ENCODE assay signal across 13 mouse cellular contexts in genomic region chr9:97827689-97828088, GRCm38 (mm10).
A peak's percentile ranks its signal among the peaks of the same experiment; 100 is the strongest.
DNase-seq lines count a peak whose midpoint lies in the region; ATAC-seq and TF ChIP-seq lines count a peak whose summit lies in the region.
"Had no signal": no experiment of that assay in that cellular context is flagged by ENCODE, and none has a peak within 500 bp of the region (broad histone marks: within the 10 kb centered on the region; RNA-seq: fewer than 3 reads in every experiment).

No protein-coding gene starts in this region.

- no peaks in the 10 kb centered on the region for H3K36me3 ChIP-seq in hindbrain, embryonic 10.5 days
- H3K36me3 ChIP-seq in hindbrain, embryonic 13.5 days = no peaks in the 10 kb centered on the region
- no peaks in the 10 kb centered on the region for H3K36me3 ChIP-seq in midbrain, embryonic 15.5 days (replicated peaks)
- H3K36me3 ChIP-seq in intestine, postnatal 0 days (ENCODE audit: control insufficient read depth, insufficient read depth) = no peaks in the 10 kb centered on the region
- H3K36me3 ChIP-seq: limb, embryonic 15.5 days had no signal

- H3K4me2 ChIP-seq in hindbrain, embryonic 13.5 days = no peak overlapping the region
- H3K4me2 ChIP-seq in midbrain, embryonic 15.5 days = no peak overlapping the region
- H3K4me2 ChIP-seq in intestine, postnatal 0 days (replicated peaks; ENCODE audit: low read depth) = no peak overlapping the region
- H3K4me2 ChIP-seq: limb, embryonic 15.5 days had no signal

- no peak for TF ChIP-seq CTCF in intestine, postnatal 0 days (IDR thresholded peaks at IDR 0.05; ENCODE audit: low read depth)

- H3K9me3 ChIP-seq in hindbrain, embryonic 10.5 days = no peaks in the 10 kb centered on the region
- H3K9me3 ChIP-seq in hindbrain, embryonic 13.5 days = no peaks in the 10 kb centered on the region
- H3K9me3 ChIP-seq in midbrain, embryonic 15.5 days = no peaks in the 10 kb centered on the region
- no peaks in the 10 kb centered on the region for H3K9me3 ChIP-seq in intestine, postnatal 0 days (ENCODE audit: control insufficient read depth)
- H3K9me3 ChIP-seq: limb, embryonic 15.5 days had no signal

- H3K27ac ChIP-seq in hindbrain, embryonic 10.5 days = no peak overlapping the region
- no peak overlapping the region for H3K27ac ChIP-seq in hindbrain, embryonic 13.5 days
- no peak overlapping the region for H3K27ac ChIP-seq in midbrain, embryonic 15.5 days
- H3K27ac ChIP-seq in intestine, postnatal 0 days (ENCODE audit: low read depth, low read length) = no peak overlapping the region
- H3K27ac ChIP-seq: heart, adult 2 months; left cerebral cortex, adult 2 months; limb, embryonic 15.5 days had no signal

- H3K9ac ChIP-seq in hindbrain, embryonic 13.5 days = no peak overlapping the region
- no peak overlapping the region for H3K9ac ChIP-seq in midbrain, embryonic 15.5 days
- no peak overlapping the region for H3K9ac ChIP-seq in intestine, postnatal 0 days (ENCODE audit: low read depth, low read length)
- H3K9ac ChIP-seq: limb, embryonic 15.5 days had no signal

- no peaks in the 10 kb centered on the region for H3K27me3 ChIP-seq in hindbrain, embryonic 10.5 days (ENCODE audit: insufficient read depth, poor library complexity, severe bottlenecking)
- peaks cover 3% of the 10 kb centered on the region; the same call in 1 of the 2 replicates for H3K27me3 ChIP-seq in hindbrain, embryonic 13.5 days
- H3K27me3 ChIP-seq in midbrain, embryonic 15.5 days (replicated peaks) = no peaks in the 10 kb centered on the region
- no peaks in the 10 kb centered on the region for H3K27me3 ChIP-seq in intestine, postnatal 0 days (replicated peaks; ENCODE audit: control insufficient read depth, insufficient read depth, low read length)
- H3K27me3 ChIP-seq: limb, embryonic 15.5 days had no signal

- peaks cover 9% of the 10 kb centered on the region for H3K4me1 ChIP-seq in hindbrain, embryonic 10.5 days (replicated peaks)
- peaks cover 11% of the 10 kb centered on the region for H3K4me1 ChIP-seq in hindbrain, embryonic 13.5 days (replicated peaks)
- H3K4me1 ChIP-seq in midbrain, embryonic 15.5 days = peaks cover 7% of the 10 kb centered on the region; the same call in 1 of the 2 replicates
- H3K4me1 ChIP-seq in intestine, postnatal 0 days (replicated peaks; ENCODE audit: control insufficient read depth, insufficient read depth, low read length) = no peaks in the 10 kb centered on the region

- H3K4me3 ChIP-seq in hindbrain, embryonic 10.5 days = no peak overlapping the region
- no peak overlapping the region for H3K4me3 ChIP-seq in hindbrain, embryonic 13.5 days
- H3K4me3 ChIP-seq in midbrain, embryonic 15.5 days = no peak overlapping the region
- no peak overlapping the region for H3K4me3 ChIP-seq in intestine, postnatal 0 days (ENCODE audit: low read depth, low read length)
- H3K4me3 ChIP-seq: heart, adult 2 months; left cerebral cortex, adult 2 months; limb, embryonic 15.5 days had no signal

- no peak for ATAC-seq in hindbrain, embryonic 13.5 days (ENCODE audit: low FRiP score)
- peak; percentile 63; the same call in 1 of the 2 replicates for ATAC-seq in midbrain, embryonic 15.5 days (replicated peaks)
- ATAC-seq in intestine, postnatal 0 days = no peak
- no peak for ATAC-seq in megakaryocyte progenitor cell, adult 5-6 weeks (replicated peaks; ENCODE audit: poor library complexity)

- peak; percentile 3 for DNase-seq in hindbrain, embryonic 10.5 days (ENCODE audit: low spot score)
- DNase-seq in right cerebral cortex, postnatal 14 days = peak; percentile 15
- DNase-seq in right cerebral cortex, postnatal 25 days = no peak
- DNase-seq: heart, adult 2 months; kidney, adult 9 months; lung, adult 18-20 months; lung, postnatal 4 days had no signal

- WGBS in hindbrain, embryonic 10.5 days = 56% methylated on average over 10 of the region's 10 CpGs
- 51% methylated on average over 10 of the region's 10 CpGs for WGBS in hindbrain, embryonic 13.5 days
- 46% methylated on average over 10 of the region's 10 CpGs for WGBS in midbrain, embryonic 15.5 days
- WGBS in intestine, postnatal 0 days = 68% methylated on average over 10 of the region's 10 CpGs
